Mouse (Mus musculus) limb, embryonic 11.5 days (tissue): ENCODE results near the gene Zdhhc14. TPM values are rescaled to one million over a fixed set of nuclear protein-coding genes. Genes with fewer than 3 reads are reported as not detected.

Experiments
- ATAC-seq: fragments of 200-750 bp; cut with Nextera tagmentation; 2 replicates; pipeline ENCODE4 v1.8.0; 2017; ENCODE audit warnings: low read depth; ENCODE audit not compliant: insufficient number of reproducible peaks, low FRiP score, low TSS enrichment
- DNase-seq: peaks from one replicate; pipeline ENCODE4 v3.0.0-alpha.2; 2015; ENCODE audit warnings: low spot score
- H3K27ac ChIP-seq: fragments of 300-500 bp; sonication (generic); replicated peaks from 2 replicates; pipeline ENCODE4 v1.5.1; 2014; ENCODE audit warnings: low read depth, mild to moderate bottlenecking, low read length
- H3K27me3 ChIP-seq: fragments of 300-500 bp; sonication (generic); 2 replicates; pipeline ENCODE4 v1.6.1; 2014; ENCODE audit warnings: mild to moderate bottlenecking, low read length, mixed read lengths; ENCODE audit not compliant: control insufficient read depth, insufficient read depth
- H3K36me3 ChIP-seq: fragments of 300-500 bp; sonication (generic); 2 replicates; pipeline ENCODE4 v1.6.1; 2014; ENCODE audit warnings: mild to moderate bottlenecking, low read length, moderate library complexity, mixed read lengths; ENCODE audit not compliant: control insufficient read depth, insufficient read depth
- H3K4me1 ChIP-seq: fragments of 300-500 bp; sonication (generic); 2 replicates; pipeline ENCODE4 v1.6.1; 2014; ENCODE audit warnings: low read length, mixed read lengths; ENCODE audit not compliant: control insufficient read depth, insufficient read depth
- H3K4me2 ChIP-seq: fragments of 300-500 bp; sonication (generic); 2 replicates; pipeline ENCODE4 v1.6.1; 2014; ENCODE audit warnings: low read depth, mild to moderate bottlenecking, moderate library complexity; ENCODE audit not compliant: severe bottlenecking
- H3K4me3 ChIP-seq: fragments of 300-500 bp; sonication (generic); 2 replicates; pipeline ENCODE4 v1.5.1; 2014; ENCODE audit warnings: low read depth, low read length
- H3K9ac ChIP-seq: fragments of 300-500 bp; sonication (generic); 2 replicates; pipeline ENCODE4 v1.6.1; 2014; ENCODE audit warnings: mild to moderate bottlenecking, low read length
- H3K9me3 ChIP-seq: fragments of 300-500 bp; sonication (generic); 2 replicates; pipeline ENCODE4 v1.6.1; 2016; ENCODE audit warnings: low read length; ENCODE audit not compliant: control insufficient read depth
- WGBS: fragments of 180-500 bp; shearing (Covaris S2); extraction: QIAGEN DNeasy Blood & Tissue Kit; methylation state at CpG from one replicate; pipeline ENCODE4 v1.1.7; 2014; 5-methylcytosine and 5-hydroxymethylcytosine counted together
- polyA plus RNA-seq: library from polyadenylated mRNA; unstranded; fragments of >200 nt; fragmentation: Nextera tagmentation; extraction: Ambion mirVana; gene quantifications from 2 replicates; pipeline ENCODE4 v1.2.1, GENCODE M21; 2014

The Zdhhc14 gene
- polyA plus RNA-seq, 1 experiment from 2014 or later: 1.4 TPM

- Histone ChIP-seq H3K27me3 (no peaks in the 10 kb centered on the region), H3K27ac (no peak overlapping the region), H3K36me3 (no peaks in the 10 kb centered on the region), H3K4me1 (no peaks in the 10 kb centered on the region), H3K4me3 (no peak overlapping the region), H3K9me3 (no peaks in the 10 kb centered on the region), H3K4me2 (no peak overlapping the region), H3K9ac (no peak overlapping the region)
- no peak for ATAC-seq
- DNase-seq: no peak
- WGBS: 94% methylated on average over 5 of the region's 5 CpGs
These were observed 135.3 kb downstream of the Zdhhc14 start for GRCm38 (mm10) chr17:5627664-5628063.

GRCm38 (mm10) chr17:5629651-5630050 lies 137.3 kb downstream of the Zdhhc14 start:
- ATAC-seq: no peak
- Histone ChIP-seq H3K4me1 (no peaks in the 10 kb centered on the region), H3K4me3 (no peak overlapping the region), H3K27ac (no peak overlapping the region), H3K4me2 (no peak overlapping the region), H3K9me3 (no peaks in the 10 kb centered on the region), H3K9ac (no peak overlapping the region), H3K36me3 (no peaks in the 10 kb centered on the region), H3K27me3 (no peaks in the 10 kb centered on the region)
- WGBS: 84% methylated on average over 4 of the region's 4 CpGs
- no peak for DNase-seq

GRCm38 (mm10) chr17:5635254-5635653 lies 142.9 kb downstream of the Zdhhc14 start:
- Histone ChIP-seq H3K27ac (no peak overlapping the region), H3K36me3 (no peaks in the 10 kb centered on the region), H3K4me3 (no peak overlapping the region), H3K27me3 (no peaks in the 10 kb centered on the region), H3K4me2 (no peak overlapping the region), H3K9ac (no peak overlapping the region), H3K4me1 (no peaks in the 10 kb centered on the region), H3K9me3 (no peaks in the 10 kb centered on the region)
- ATAC-seq (no peak), DNase-seq (no peak)
- WGBS: 82% methylated on average over 2 of the region's 2 CpGs

GRCm38 (mm10) chr17:5641436-5641835 lies 149.1 kb downstream of the Zdhhc14 start:
- H3K9me3 ChIP-seq: no peaks in the 10 kb centered on the region
- DNase-seq: no peak
- no peaks in the 10 kb centered on the region for H3K36me3 ChIP-seq
- no peak for ATAC-seq
- no peaks in the 10 kb centered on the region for H3K4me1 ChIP-seq
- H3K9ac ChIP-seq: no peak overlapping the region
- WGBS: 87% methylated on average over 8 of the region's 8 CpGs
- H3K4me2 ChIP-seq: no peak overlapping the region
- H3K27me3 ChIP-seq: no peaks in the 10 kb centered on the region
- no peak overlapping the region for H3K4me3 ChIP-seq
- no peak overlapping the region for H3K27ac ChIP-seq

GRCm38 (mm10) chr17:5642918-5643721 lies 150.8 kb downstream of the Zdhhc14 start:
- ATAC-seq: no peak
- Histone ChIP-seq H3K4me1 (no peaks in the 10 kb centered on the region), H3K4me2 (no peak overlapping the region), H3K27me3 (no peaks in the 10 kb centered on the region), H3K4me3 (no peak overlapping the region), H3K9ac (no peak overlapping the region), H3K36me3 (no peaks in the 10 kb centered on the region), H3K9me3 (no peaks in the 10 kb centered on the region), H3K27ac (no peak overlapping the region)
- WGBS: 86% methylated on average over 15 of the region's 15 CpGs
- no peak for DNase-seq

GRCm38 (mm10) chr17:5650124-5650523 lies 157.8 kb downstream of the Zdhhc14 start:
- 84% methylated on average over 4 of the region's 4 CpGs for WGBS
- no peak overlapping the region for H3K9ac ChIP-seq
- no peak overlapping the region for H3K4me3 ChIP-seq
- peaks cover 2% of the 10 kb centered on the region; the same call in 1 of the 2 replicates for H3K4me1 ChIP-seq
- no peaks in the 10 kb centered on the region for H3K9me3 ChIP-seq
- no peak overlapping the region for H3K27ac ChIP-seq
- H3K4me2 ChIP-seq: no peak overlapping the region
- H3K27me3 ChIP-seq: no peaks in the 10 kb centered on the region
- no peaks in the 10 kb centered on the region for H3K36me3 ChIP-seq
- ATAC-seq: no peak
- DNase-seq: no peak

GRCm38 (mm10) chr17:5650642-5651041 lies 158.3 kb downstream of the Zdhhc14 start:
- H3K4me1 ChIP-seq: peaks cover 2% of the 10 kb centered on the region; the same call in 1 of the 2 replicates
- 66% methylated on average over 4 of the region's 4 CpGs for WGBS
- no peak overlapping the region for H3K27ac ChIP-seq
- ATAC-seq: no peak
- no peak overlapping the region for H3K4me3 ChIP-seq
- H3K36me3 ChIP-seq: no peaks in the 10 kb centered on the region
- DNase-seq: no peak
- H3K9ac ChIP-seq: no peak overlapping the region
- no peak overlapping the region for H3K4me2 ChIP-seq
- no peaks in the 10 kb centered on the region for H3K9me3 ChIP-seq
- H3K27me3 ChIP-seq: no peaks in the 10 kb centered on the region

GRCm38 (mm10) chr17:5651551-5651950 lies 159.2 kb downstream of the Zdhhc14 start:
- Histone ChIP-seq H3K4me1 (peaks cover 2% of the 10 kb centered on the region; the same call in 1 of the 2 replicates), H3K4me2 (no peak overlapping the region), H3K9me3 (no peaks in the 10 kb centered on the region), H3K36me3 (no peaks in the 10 kb centered on the region), H3K27me3 (no peaks in the 10 kb centered on the region), H3K27ac (no peak overlapping the region), H3K9ac (no peak overlapping the region), H3K4me3 (no peak overlapping the region)
- DNase-seq (no peak), ATAC-seq (no peak)
- 86% methylated on average over 4 of the region's 4 CpGs for WGBS
